Mouse (Mus musculus) limb, embryonic 11.5 days (tissue): Measurements from ENCODE around the gene Itpk1. TPM values are rescaled to one million over a fixed set of nuclear protein-coding genes. Genes with fewer than 3 reads are reported as not detected.
"Not testable (repeated sequence)": the region's sequence is repeated elsewhere in the genome, so short reads cannot be mapped to it uniquely, and the experiment has no call there.

Experiments used
- ATAC-seq: fragments of 200-750 bp; cut with Nextera tagmentation; 2 replicates; pipeline ENCODE4 v1.8.0; 2017; ENCODE audit warnings: low read depth; ENCODE audit not compliant: insufficient number of reproducible peaks, low FRiP score, low TSS enrichment
- DNase-seq: peaks from one replicate; pipeline ENCODE4 v3.0.0-alpha.2; 2015; ENCODE audit warnings: low spot score
- H3K27ac ChIP-seq: fragments of 300-500 bp; sonication (generic); replicated peaks from 2 replicates; pipeline ENCODE4 v1.5.1; 2014; ENCODE audit warnings: low read depth, mild to moderate bottlenecking, low read length
- H3K27me3 ChIP-seq: fragments of 300-500 bp; sonication (generic); 2 replicates; pipeline ENCODE4 v1.6.1; 2014; ENCODE audit warnings: mild to moderate bottlenecking, low read length, mixed read lengths; ENCODE audit not compliant: control insufficient read depth, insufficient read depth
- H3K36me3 ChIP-seq: fragments of 300-500 bp; sonication (generic); 2 replicates; pipeline ENCODE4 v1.6.1; 2014; ENCODE audit warnings: mild to moderate bottlenecking, low read length, moderate library complexity, mixed read lengths; ENCODE audit not compliant: control insufficient read depth, insufficient read depth
- H3K4me1 ChIP-seq: fragments of 300-500 bp; sonication (generic); 2 replicates; pipeline ENCODE4 v1.6.1; 2014; ENCODE audit warnings: low read length, mixed read lengths; ENCODE audit not compliant: control insufficient read depth, insufficient read depth
- H3K4me2 ChIP-seq: fragments of 300-500 bp; sonication (generic); 2 replicates; pipeline ENCODE4 v1.6.1; 2014; ENCODE audit warnings: low read depth, mild to moderate bottlenecking, moderate library complexity; ENCODE audit not compliant: severe bottlenecking
- H3K4me3 ChIP-seq: fragments of 300-500 bp; sonication (generic); 2 replicates; pipeline ENCODE4 v1.5.1; 2014; ENCODE audit warnings: low read depth, low read length
- H3K9ac ChIP-seq: fragments of 300-500 bp; sonication (generic); 2 replicates; pipeline ENCODE4 v1.6.1; 2014; ENCODE audit warnings: mild to moderate bottlenecking, low read length
- H3K9me3 ChIP-seq: fragments of 300-500 bp; sonication (generic); 2 replicates; pipeline ENCODE4 v1.6.1; 2016; ENCODE audit warnings: low read length; ENCODE audit not compliant: control insufficient read depth
- WGBS: fragments of 180-500 bp; shearing (Covaris S2); extraction: QIAGEN DNeasy Blood & Tissue Kit; methylation state at CpG from one replicate; pipeline ENCODE4 v1.1.7; 2014; 5-methylcytosine and 5-hydroxymethylcytosine counted together
- polyA plus RNA-seq: library from polyadenylated mRNA; unstranded; fragments of >200 nt; fragmentation: Nextera tagmentation; extraction: Ambion mirVana; gene quantifications from 2 replicates; pipeline ENCODE4 v1.2.1, GENCODE M21; 2014

Itpk1 gene
- polyA plus RNA-seq, 1 experiment from 2014 or later: 7.7 TPM

DNA sequence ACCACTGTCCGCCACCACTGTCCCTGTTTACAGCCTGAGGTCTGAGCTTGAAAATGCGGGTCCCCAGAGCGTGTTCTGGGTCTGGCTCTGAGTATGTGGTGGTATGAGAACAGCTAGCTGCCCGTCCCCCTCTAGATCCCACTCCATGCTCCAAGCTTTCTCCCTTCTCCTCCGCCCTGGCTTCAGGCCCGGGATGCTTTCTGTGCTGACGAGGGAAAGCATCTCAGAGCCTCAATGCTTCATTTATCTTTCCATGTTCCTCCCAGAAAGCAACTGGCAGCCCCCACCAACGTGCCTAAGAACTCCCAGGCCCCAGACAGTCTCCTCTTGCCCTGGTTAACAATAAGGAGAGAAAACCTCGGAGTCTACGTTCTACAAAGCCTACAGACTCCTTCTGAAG, 67.5 kb downstream of the Itpk1 start:
- no peak for DNase-seq
- no peaks in the 10 kb centered on the region for H3K27me3 ChIP-seq
- H3K4me1 ChIP-seq: peaks cover 3% of the 10 kb centered on the region; the same call in 1 of the 2 replicates
- H3K36me3 ChIP-seq: no peaks in the 10 kb centered on the region
- no peak overlapping the region for H3K9ac ChIP-seq
- no peak for ATAC-seq
- no peak overlapping the region for H3K4me3 ChIP-seq
- no peak overlapping the region for H3K27ac ChIP-seq
- H3K4me2 ChIP-seq: no peak overlapping the region
- no peaks in the 10 kb centered on the region for H3K9me3 ChIP-seq
- WGBS: 82% methylated on average over 10 of the region's 10 CpGs

DNA sequence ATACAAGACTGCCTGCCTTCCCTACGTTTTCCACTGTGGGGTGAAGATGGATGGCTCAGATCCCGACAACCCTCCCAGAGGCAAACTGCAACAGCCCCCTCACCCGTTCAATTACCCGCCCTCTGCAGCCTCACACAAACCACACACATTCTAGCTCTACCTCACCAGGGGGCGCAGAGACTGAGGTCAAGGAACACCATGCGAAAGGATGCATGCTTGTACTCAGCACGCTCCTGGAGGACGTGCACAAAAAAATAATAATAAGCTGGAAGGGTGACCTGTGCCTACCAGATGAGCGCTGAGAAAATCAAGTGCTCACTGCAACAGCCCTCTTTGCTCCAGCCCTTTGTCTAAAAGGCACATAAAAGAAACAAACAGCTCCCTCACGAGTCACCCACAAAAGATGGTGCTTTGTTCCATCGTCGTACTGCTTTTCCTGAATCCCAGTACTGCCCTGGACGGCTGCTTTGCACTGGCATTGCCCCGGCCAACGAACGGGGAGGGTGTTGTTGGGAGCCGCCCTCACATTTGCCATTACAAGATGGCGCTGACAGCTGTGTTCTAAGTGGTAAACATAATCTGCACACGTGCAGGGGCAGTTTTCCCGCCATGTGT, 70.2 kb downstream of the Itpk1 start:
- Histone ChIP-seq H3K9ac (no peak overlapping the region), H3K27me3 (no peaks in the 10 kb centered on the region), H3K27ac (no peak overlapping the region), H3K4me3 (no peak overlapping the region), H3K9me3 (no peaks in the 10 kb centered on the region), H3K36me3 (no peaks in the 10 kb centered on the region), H3K4me1 (no peaks in the 10 kb centered on the region; the same call in 1 of the 2 replicates), H3K4me2 (no peak overlapping the region)
- DNase-seq: no peak
- WGBS: 80% methylated on average over 18 of the region's 20 CpGs
- ATAC-seq: no peak

DNA sequence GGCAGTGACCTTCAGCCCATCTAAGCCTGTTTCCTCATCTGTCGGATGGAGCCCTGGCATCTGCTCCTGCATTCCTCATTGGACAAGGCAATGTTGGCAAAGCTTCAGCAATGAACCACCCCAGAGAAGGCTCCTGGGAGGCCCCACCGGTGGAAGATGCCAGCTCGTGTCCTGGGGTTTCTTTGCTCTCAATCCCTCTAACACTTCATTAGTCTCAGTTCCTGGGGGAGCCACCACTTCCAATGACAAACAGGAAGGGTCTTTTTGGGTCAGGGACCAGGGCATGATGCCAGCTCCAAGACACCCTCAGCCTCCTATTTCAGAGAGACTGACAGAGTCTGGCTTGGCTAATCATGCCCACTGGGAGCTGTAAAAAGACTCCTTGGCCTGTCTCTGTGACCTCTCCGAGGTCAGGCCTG, 71.6 kb downstream of the Itpk1 start:
- DNase-seq (no peak), ATAC-seq (no peak)
- Histone ChIP-seq H3K27ac (no peak overlapping the region), H3K4me3 (no peak overlapping the region), H3K4me1 (no peaks in the 10 kb centered on the region), H3K9ac (no peak overlapping the region), H3K4me2 (no peak overlapping the region), H3K9me3 (no peaks in the 10 kb centered on the region), H3K27me3 (no peaks in the 10 kb centered on the region), H3K36me3 (no peaks in the 10 kb centered on the region)
- 58% methylated on average over 4 of the region's 4 CpGs for WGBS

DNA sequence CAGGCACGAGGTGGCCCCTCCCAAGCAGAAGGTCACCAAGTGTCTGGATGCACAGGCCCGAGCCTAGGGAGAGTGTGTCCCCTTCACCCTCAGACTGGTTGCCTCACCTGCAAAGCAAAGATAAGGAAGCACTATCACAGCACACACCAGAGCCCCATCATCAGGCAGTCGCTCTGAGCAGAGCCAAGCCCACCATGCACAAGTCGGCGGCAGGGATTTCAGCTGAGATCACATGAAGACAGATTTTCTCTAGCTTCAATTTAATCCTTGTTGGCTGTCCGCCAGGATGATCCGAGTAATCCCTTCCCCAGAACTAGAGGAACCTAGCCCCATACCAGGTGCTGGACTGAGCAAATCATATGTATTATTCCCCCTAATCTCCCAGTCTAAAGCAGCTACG, 73.0 kb downstream of the Itpk1 start:
- Histone ChIP-seq H3K4me1 (no peaks in the 10 kb centered on the region), H3K4me2 (no peak overlapping the region), H3K9ac (no peak overlapping the region), H3K36me3 (no peaks in the 10 kb centered on the region), H3K27me3 (no peaks in the 10 kb centered on the region), H3K27ac (no peak overlapping the region), H3K9me3 (no peaks in the 10 kb centered on the region), H3K4me3 (no peak overlapping the region)
- ATAC-seq: no peak
- no peak for DNase-seq
- WGBS: 83% methylated on average over 8 of the region's 8 CpGs

DNA sequence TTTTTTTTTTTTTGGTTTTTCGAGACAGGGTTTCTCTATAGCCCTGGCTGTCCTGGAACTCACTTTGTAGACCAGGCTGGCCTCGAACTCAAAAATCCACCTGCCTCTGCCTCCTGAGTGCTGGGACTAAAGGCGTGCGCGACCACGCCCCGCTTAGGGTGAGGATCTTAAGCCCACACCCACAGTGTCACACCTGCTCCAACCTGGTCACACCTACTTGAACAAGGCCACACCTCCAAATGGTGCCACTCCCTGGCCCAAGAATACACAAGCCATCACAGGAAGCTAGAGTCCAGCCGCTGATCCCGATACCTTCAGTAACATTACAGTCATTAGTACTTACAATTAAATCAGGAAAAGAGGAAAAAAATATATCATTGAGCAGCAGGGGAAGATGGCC, 74.3 kb downstream of the Itpk1 start:
- H3K4me1 ChIP-seq, H3K27ac ChIP-seq, H3K27me3 ChIP-seq, ATAC-seq, H3K9me3 ChIP-seq, H3K9ac ChIP-seq, H3K36me3 ChIP-seq, H3K4me2 ChIP-seq, DNase-seq, H3K4me3 ChIP-seq: not testable (repeated sequence)
- 97% methylated on average over 9 of the region's 9 CpGs for WGBS

DNA sequence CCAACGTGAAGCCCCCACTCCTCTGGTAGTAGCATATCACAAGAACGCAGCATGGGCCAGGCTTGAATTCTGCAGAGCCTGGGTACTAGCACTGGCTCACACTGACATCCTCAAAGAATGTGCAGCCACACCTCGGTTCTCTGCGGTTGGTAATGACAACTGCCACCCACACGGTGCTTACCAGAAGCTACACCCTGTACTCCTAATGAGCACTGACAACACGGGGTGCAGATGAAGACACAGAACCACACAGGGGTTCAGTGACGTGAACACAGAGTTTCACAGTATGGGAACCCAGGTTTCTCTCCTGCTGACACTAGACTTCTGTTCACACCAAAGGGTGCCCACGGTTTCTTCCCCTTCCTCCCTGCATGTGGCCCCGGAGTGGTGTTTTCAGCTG, 76.5 kb downstream of the Itpk1 start:
- DNase-seq: no peak
- Histone ChIP-seq H3K4me1 (no peaks in the 10 kb centered on the region), H3K27ac (no peak overlapping the region), H3K27me3 (no peaks in the 10 kb centered on the region), H3K4me2 (no peak overlapping the region), H3K4me3 (no peak overlapping the region), H3K9ac (no peak overlapping the region), H3K36me3 (no peaks in the 10 kb centered on the region), H3K9me3 (no peaks in the 10 kb centered on the region)
- 53% methylated on average over 9 of the region's 9 CpGs for WGBS
- no peak for ATAC-seq

DNA sequence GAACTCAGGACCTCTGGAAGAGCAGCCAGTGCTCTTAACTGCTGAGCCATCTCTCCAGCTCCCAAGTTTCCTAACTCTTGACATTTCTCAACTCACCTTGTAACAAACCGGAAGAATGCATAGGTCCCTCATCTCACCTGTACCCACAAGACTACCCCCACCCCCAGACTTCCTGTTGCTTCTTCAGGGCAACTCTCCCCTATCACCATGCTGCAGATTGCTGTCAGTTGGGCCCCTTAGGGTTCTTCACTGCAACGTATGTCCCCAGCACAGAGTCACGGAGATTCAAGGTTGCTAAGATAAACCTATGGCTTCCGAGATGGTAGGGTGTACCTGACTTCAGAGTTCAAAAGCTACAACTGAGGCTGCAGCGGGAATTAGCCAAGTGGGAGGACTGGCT, 77.2 kb downstream of the Itpk1 start:
- Histone ChIP-seq H3K9ac (no peak overlapping the region), H3K27me3 (no peaks in the 10 kb centered on the region), H3K9me3 (no peaks in the 10 kb centered on the region), H3K36me3 (no peaks in the 10 kb centered on the region), H3K4me2 (no peak overlapping the region), H3K4me3 (no peak overlapping the region), H3K27ac (no peak overlapping the region), H3K4me1 (no peaks in the 10 kb centered on the region)
- ATAC-seq (no peak), DNase-seq (no peak)
- WGBS: 93% methylated on average over 5 of the region's 5 CpGs

DNA sequence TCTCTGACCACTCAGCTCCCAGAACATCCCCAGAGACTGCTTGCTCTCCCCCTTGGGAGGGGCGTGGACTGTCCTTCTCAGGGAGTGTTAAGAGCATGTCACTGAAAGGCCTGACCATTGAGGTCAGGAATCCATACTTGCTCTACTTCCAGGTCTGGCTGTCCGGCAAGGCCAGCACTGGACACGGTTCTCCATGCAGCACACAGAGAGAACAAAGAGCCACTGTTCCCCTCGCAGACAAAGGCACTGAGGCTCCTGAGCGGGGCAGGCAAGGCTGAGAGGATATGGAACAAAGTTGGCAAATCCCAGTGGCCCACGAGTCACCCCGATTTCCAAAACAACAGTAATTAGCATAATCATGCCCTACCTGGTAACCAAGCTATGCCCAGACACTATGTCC, 77.9 kb downstream of the Itpk1 start:
- no peaks in the 10 kb centered on the region for H3K36me3 ChIP-seq
- no peak overlapping the region for H3K4me3 ChIP-seq
- H3K4me2 ChIP-seq: no peak overlapping the region
- 82% methylated on average over 7 of the region's 7 CpGs for WGBS
- DNase-seq (no peak), ATAC-seq (no peak)
- H3K9me3 ChIP-seq: no peaks in the 10 kb centered on the region
- H3K4me1 ChIP-seq: no peaks in the 10 kb centered on the region
- H3K27ac ChIP-seq: no peak overlapping the region
- H3K27me3 ChIP-seq: no peaks in the 10 kb centered on the region
- no peak overlapping the region for H3K9ac ChIP-seq

DNA sequence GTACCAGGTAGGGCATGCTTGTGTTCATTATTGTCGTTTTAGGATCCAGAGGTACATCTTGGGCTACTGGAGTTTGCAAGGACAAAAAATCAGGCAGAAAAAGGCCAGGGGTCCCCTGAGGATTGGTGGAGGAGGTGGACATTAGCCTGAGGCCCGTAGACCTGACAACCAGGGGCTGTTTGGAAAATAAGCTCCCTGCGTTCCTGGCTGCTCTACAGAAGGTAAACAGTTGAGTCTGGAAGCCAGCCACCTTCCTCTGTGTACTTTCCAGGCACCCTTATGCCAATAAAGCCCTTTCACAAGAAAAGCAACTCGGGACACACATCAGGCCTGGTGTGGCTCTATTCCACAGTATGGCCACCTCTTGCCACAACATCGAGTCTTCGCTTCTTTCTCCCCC, 79.0 kb downstream of the Itpk1 start:
- Histone ChIP-seq H3K4me3 (no peak overlapping the region), H3K9me3 (no peaks in the 10 kb centered on the region), H3K9ac (no peak overlapping the region), H3K27me3 (no peaks in the 10 kb centered on the region), H3K4me1 (no peaks in the 10 kb centered on the region), H3K4me2 (no peak overlapping the region), H3K27ac (no peak overlapping the region), H3K36me3 (no peaks in the 10 kb centered on the region)
- DNase-seq (no peak), ATAC-seq (no peak)
- WGBS: 73% methylated on average over 6 of the region's 6 CpGs
